Mouse (Mus musculus): ENCODE measurements at regions not wholly inside any gene's neighbourhood (a gene's known extent, or its start where the extent isn't known, plus 50 kb on each side); places are given as distances from the start of the nearest gene placed in this dataset.

DNA sequence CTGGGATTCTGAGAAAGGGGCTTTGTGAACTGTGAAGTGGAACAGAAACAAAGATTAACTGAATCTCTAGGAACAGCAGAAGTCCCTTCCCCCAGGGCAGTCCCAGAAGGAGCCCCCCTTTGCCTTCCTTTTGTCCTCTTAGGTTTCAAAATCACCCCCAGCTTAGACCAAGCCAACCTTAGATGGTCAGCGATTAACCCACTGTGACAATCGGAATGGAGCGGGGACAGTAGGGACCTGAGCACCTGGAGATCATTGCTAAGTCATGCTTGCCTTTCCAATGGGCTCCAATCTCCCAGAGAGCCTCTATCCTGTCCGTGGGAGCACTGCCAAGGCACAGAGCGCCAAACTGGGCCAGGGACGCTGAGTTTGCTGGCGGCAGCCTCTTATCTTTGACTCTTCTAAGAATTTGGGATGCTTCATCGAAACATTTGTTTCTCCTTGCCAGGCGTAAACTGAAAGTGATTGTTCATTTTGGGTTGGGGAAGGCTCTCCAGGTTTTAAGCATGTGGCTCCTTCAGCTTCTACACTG is 165.3 kb upstream of the Ankrd55 start:
- H3K9ac ChIP-seq = no peak overlapping the region
- no peak overlapping the region for H3K4me2 ChIP-seq (replicated peaks)
- ATAC-seq = no peak
- H3K9me3 ChIP-seq = no peaks in the 10 kb centered on the region
- H3K27me3 ChIP-seq (replicated peaks) = no peaks in the 10 kb centered on the region
- WGBS = 84% methylated on average over 9 of the region's 9 CpGs
- no peak overlapping the region for H3K27ac ChIP-seq
- H3K4me3 ChIP-seq (replicated peaks) = no peak overlapping the region
- peaks cover 6% of the 10 kb centered on the region; the same call in 1 of the 2 replicates for H3K4me1 ChIP-seq (replicated peaks)
- no peaks in the 10 kb centered on the region for H3K36me3 ChIP-seq

DNA sequence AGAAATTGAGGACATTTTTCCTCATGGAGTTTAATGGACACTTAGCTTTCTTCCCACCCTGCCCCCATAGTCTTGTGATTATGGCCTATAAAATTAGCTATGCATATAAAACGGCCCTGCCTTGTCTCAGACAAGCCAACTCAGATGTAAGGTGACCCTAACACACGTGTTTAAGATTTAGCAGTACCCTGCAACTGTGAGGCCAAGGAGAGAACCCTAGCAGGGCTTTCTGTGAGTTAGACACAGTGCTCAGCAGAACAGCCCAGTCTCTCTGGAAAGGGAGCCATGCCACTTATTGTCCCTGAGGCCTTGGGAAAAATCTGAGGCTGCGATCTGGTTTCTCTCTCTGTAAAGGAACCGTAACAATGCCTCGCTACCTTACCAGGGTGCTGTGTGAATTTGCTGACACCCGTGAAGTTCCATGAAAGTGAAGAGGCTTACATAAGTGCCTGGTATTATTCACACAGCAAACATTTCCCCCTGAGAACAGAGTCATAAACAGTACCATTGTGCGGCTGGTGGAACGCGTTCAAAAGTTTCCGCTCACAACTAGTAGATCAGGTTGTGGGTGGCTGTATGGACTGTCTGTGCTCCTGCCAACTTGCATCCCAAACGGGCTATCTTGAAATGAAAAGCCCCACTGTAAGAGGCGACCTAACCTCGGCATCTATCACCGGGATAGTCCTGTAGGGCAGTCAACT is 162.3 kb upstream of the Ankrd55 start:
- WGBS = 74% methylated on average over 14 of the region's 14 CpGs
- H3K27ac ChIP-seq = no peak overlapping the region
- H3K4me3 ChIP-seq (replicated peaks) = no peak overlapping the region
- H3K4me1 ChIP-seq (replicated peaks) = no peaks in the 10 kb centered on the region
- no peak overlapping the region for H3K9ac ChIP-seq
- no peak overlapping the region for H3K4me2 ChIP-seq (replicated peaks)
- no peaks in the 10 kb centered on the region for H3K27me3 ChIP-seq (replicated peaks)
- H3K9me3 ChIP-seq = no peaks in the 10 kb centered on the region
- no peak for ATAC-seq
- H3K36me3 ChIP-seq = no peaks in the 10 kb centered on the region

DNA sequence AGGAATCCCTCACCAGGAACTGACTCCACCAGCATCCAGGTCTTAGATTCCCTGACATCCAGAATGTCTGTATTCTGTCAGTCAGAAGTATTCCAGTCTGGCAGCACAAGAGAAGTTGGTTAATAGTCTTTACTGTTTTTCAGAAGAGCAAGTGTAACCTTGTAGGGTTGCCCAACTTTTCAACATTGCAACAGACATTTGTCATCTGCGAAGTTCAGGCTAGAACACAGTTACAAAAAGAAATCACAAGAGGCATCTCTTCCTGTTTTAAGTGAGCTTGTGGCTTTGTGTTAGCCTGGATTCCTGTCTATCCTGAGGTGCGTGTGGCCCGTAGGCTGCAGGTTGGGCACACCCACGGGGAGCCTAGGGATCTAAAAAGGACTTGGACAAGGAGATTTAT is 158.0 kb upstream of the Ankrd55 start:
- no peaks in the 10 kb centered on the region for H3K9me3 ChIP-seq
- no peak overlapping the region for H3K27ac ChIP-seq
- no peaks in the 10 kb centered on the region for H3K4me1 ChIP-seq (replicated peaks)
- H3K36me3 ChIP-seq = no peaks in the 10 kb centered on the region
- H3K4me2 ChIP-seq (replicated peaks) = no peak overlapping the region
- 65% methylated on average over 4 of the region's 4 CpGs for WGBS
- no peak overlapping the region for H3K9ac ChIP-seq
- no peaks in the 10 kb centered on the region for H3K27me3 ChIP-seq (replicated peaks)
- no peak overlapping the region for H3K4me3 ChIP-seq (replicated peaks)
- ATAC-seq = no peak

DNA sequence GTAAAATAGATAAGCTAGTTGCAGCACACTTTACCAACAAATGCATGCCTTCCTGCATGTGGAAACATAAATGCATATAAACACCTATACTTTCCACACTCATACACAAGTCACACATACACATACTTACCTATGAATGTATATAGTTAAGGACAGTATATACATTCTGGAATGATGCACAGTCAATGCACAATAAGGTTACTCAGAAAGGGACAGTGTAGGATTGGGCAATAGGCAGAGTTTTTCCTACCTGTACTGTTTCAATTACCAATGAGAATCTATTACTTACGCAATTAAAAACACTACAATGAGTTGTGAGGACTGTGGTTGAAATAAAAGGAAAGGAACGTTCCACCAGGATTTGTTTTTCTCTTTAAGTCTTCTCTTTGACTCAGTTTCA is 157.5 kb upstream of the Ankrd55 start:
- 80% methylated on average over 2 of the region's 2 CpGs for WGBS
- Histone ChIP-seq H3K9ac (no peak overlapping the region), H3K4me1 (replicated peaks) (no peaks in the 10 kb centered on the region), H3K36me3 (no peaks in the 10 kb centered on the region), H3K27me3 (replicated peaks) (no peaks in the 10 kb centered on the region), H3K9me3 (no peaks in the 10 kb centered on the region), H3K27ac (no peak overlapping the region), H3K4me3 (replicated peaks) (no peak overlapping the region), H3K4me2 (replicated peaks) (no peak overlapping the region)
- ATAC-seq = no peak

DNA sequence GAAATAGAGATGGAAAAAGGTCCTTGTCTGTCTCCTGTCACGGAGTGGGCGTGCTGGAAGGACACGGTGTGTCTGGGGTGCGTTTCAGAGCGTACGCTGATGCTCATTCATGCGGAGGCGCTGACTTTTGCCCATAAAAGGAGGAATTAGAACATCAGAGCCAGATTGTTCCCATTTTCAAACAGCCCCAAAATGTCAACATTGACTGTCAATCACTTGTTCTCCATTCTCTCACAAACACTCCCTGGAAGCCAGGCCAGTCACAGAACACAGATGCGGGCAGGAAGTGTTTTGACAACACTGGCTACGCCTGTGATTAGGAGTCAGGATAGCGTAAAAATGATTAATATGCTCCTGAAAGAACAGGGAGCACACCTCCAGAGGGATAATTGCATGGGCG is 157.1 kb upstream of the Ankrd55 start:
- no peak overlapping the region for H3K27ac ChIP-seq
- no peak for ATAC-seq
- H3K27me3 ChIP-seq (replicated peaks) = no peaks in the 10 kb centered on the region
- no peaks in the 10 kb centered on the region for H3K36me3 ChIP-seq
- no peaks in the 10 kb centered on the region for H3K9me3 ChIP-seq
- H3K4me1 ChIP-seq (replicated peaks) = no peaks in the 10 kb centered on the region
- no peak overlapping the region for H3K4me2 ChIP-seq (replicated peaks)
- H3K9ac ChIP-seq = no peak overlapping the region
- no peak overlapping the region for H3K4me3 ChIP-seq (replicated peaks)
- 57% methylated on average over 12 of the region's 12 CpGs for WGBS

DNA sequence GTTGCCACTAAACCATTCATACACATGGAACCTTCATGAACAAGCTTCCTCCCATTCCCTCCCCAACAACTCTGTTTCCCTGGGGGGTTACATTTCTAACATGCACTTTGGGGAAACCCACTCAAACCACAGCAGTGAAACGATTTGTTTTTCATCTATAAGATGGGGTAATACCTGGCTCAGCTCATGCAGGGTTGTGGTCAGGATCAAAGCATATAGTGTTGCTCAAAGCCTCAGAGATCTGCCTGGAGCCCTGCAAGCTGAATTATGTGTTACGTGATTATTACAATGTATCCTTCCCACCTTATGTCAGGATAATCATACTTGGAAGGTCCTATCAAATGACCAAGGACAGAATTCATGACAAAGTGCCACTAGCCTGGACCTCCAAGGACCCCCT is 154.5 kb upstream of the Ankrd55 start:
- WGBS = 75% methylated on average over 2 of the region's 2 CpGs

DNA sequence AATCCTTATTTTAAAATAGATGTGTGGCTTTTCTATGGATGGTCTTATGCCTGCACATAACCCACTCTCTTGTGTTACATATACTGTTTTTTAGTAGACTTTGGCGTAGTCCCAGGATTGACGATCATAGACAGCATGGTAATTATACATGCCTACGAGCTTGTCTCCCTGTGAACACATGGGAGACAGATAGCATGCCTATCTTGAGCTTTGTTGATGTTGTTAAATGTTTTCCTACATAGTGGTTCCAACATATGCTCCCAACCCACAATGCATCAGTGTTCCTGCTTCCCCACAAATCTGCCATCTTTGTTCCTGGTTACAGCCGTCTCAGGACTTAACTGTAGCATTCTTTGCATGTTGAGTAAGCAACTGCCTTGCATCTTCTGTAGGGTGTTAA is 153.6 kb upstream of the Ankrd55 start:
- ATAC-seq = no peak
- H3K9ac ChIP-seq = no peak overlapping the region
- no peak overlapping the region for H3K4me2 ChIP-seq (replicated peaks)
- 89% methylated on average over 4 of the region's 4 CpGs for WGBS
- H3K27ac ChIP-seq = no peak overlapping the region
- no peaks in the 10 kb centered on the region for H3K9me3 ChIP-seq
- no peaks in the 10 kb centered on the region for H3K27me3 ChIP-seq (replicated peaks)
- no peaks in the 10 kb centered on the region for H3K36me3 ChIP-seq
- H3K4me3 ChIP-seq (replicated peaks) = no peak overlapping the region
- no peaks in the 10 kb centered on the region for H3K4me1 ChIP-seq (replicated peaks)

More for the DNA sequence above, 154.5 kb upstream of the Ankrd55 start:
- Histone ChIP-seq H3K4me2 (replicated peaks) (no peak overlapping the region), H3K4me1 (replicated peaks) (no peaks in the 10 kb centered on the region), H3K4me3 (replicated peaks) (no peak overlapping the region), H3K36me3 (no peaks in the 10 kb centered on the region), H3K27ac (no peak overlapping the region), H3K9ac (no peak overlapping the region), H3K27me3 (replicated peaks) (no peaks in the 10 kb centered on the region), H3K9me3 (no peaks in the 10 kb centered on the region)
- no peak for ATAC-seq

DNA sequence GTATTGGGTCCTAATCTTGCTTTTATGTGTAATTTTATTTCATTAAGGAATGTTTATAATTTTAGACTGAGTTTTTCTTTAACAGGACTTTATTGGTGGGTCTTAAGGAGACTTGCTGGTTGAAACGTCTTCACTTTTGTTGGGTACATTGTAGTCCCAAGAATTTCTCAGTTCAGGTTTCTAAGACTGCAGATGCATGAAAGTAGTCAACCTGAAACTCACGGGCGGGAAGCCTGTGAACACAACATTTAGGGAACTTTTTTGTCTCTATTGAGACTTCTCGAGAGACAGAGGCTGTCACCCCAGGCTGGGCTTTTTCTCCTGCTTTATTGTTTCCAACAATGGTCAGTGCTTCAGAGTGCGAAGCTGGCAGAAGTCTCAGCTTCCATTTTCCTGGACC is 152.5 kb upstream of the Ankrd55 start:
- WGBS = 89% methylated on average over 5 of the region's 5 CpGs
- Histone ChIP-seq H3K36me3 (no peaks in the 10 kb centered on the region), H3K4me1 (replicated peaks) (no peaks in the 10 kb centered on the region), H3K4me3 (replicated peaks) (no peak overlapping the region), H3K4me2 (replicated peaks) (no peak overlapping the region), H3K27ac (no peak overlapping the region), H3K9me3 (no peaks in the 10 kb centered on the region), H3K9ac (no peak overlapping the region), H3K27me3 (replicated peaks) (no peaks in the 10 kb centered on the region)
- ATAC-seq = no peak

DNA sequence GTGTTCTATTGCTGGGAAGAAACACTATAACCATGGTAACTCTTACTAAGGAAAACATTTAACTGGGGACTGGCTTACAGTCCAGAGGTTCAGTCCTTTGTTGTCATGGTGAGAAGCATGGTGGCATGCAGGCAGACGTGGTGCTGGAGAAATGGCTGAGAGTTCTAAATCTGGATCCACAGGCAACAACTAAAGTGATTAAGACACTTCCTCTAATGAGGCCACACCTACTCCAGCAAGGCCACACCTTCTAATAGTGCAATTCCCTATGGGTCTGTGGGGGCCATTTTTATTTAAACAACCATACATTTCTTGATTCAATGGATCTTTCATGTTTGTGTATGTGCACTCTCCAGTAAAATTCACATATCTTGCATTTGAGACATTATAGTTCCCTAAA is 151.4 kb upstream of the Ankrd55 start:
- ATAC-seq = no peak
- Histone ChIP-seq H3K9me3 (no peaks in the 10 kb centered on the region), H3K4me3 (replicated peaks) (no peak overlapping the region), H3K27me3 (replicated peaks) (no peaks in the 10 kb centered on the region), H3K27ac (no peak overlapping the region), H3K36me3 (no peaks in the 10 kb centered on the region), H3K4me2 (replicated peaks) (no peak overlapping the region), H3K9ac (no peak overlapping the region), H3K4me1 (replicated peaks) (no peaks in the 10 kb centered on the region)
- WGBS = 55% methylated on average over 1 of the region's 1 CpGs

DNA sequence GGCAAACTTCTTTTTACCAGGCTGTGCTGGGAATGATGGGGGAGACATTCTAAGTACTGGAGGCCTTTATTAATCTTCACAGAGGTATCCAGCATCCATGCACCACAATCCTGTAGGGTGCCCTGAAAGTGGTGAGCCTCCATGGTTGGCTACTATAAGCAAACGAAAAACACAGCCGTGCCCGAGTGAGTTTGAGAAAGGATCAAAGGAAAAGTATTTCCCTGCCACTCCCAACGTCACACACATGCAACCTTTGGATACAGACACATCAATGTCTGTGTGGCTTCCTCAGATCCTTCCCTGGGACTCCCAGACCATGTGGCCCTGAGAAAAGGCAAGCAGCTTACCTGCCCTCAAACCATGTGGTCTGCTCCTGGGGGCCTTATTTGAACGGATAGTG is 147.4 kb upstream of the Ankrd55 start:
- H3K4me1 ChIP-seq (replicated peaks) = 0 out of 2 replicates have a peak, but pooled peaks cover 3% of the 10 kb centered on the region
- H3K27me3 ChIP-seq (replicated peaks) = no peaks in the 10 kb centered on the region
- H3K27ac ChIP-seq = no peak overlapping the region
- 45% methylated on average over 5 of the region's 5 CpGs for WGBS
- no peak overlapping the region for H3K4me3 ChIP-seq (replicated peaks)
- H3K36me3 ChIP-seq = no peaks in the 10 kb centered on the region
- H3K9ac ChIP-seq = no peak overlapping the region
- H3K4me2 ChIP-seq (replicated peaks) = no peak overlapping the region
- ATAC-seq = no peak
- H3K9me3 ChIP-seq = no peaks in the 10 kb centered on the region

DNA sequence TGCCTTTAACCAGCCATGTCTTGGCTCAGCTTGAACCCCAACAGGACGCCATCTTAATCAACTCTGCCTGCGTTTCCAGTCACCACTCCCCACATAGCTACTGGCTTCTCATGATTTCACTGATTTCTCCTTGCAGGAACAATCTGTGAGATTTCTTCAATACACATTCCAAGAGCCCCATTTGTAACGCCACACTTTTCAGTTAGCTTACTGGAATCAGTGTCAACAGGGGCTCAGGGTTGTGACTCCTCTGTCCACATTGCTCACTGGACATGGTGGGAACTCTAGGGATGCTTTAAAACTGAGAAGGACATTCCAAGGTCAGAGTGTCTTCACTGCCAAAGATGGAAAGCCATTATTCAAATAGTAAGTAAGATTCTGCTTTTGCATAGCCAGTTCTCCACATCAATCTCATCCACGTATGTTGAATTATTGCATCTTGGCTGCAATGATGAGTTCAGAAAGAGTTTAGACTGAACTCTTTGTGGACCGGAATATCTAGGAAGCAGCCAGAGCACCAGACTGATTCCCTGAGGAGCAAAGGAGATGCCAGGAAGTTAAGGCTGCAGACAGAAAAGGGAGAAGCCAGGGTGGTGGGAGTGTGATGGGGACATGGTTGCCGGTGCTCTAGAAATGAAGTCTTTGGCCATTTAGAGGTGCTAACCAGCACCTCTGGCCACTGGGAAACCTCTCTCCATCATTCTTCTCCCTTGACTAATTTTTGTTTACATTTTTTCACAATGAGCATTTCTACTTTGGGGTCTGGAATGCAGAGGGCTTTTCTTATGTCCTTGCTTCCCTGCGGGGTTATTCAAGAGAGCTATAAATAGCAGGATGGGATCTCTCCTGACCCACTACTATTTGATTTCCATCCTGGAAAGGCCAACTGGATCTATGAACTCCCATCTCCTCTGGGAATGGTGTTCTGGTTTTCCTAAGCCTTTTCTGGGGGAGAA is 143.6 kb upstream of the Ankrd55 start:
- Histone ChIP-seq H3K27ac (peak overlapping the region; percentile 52; the same call in 1 of the 2 replicates), H3K27me3 (replicated peaks) (no peaks in the 10 kb centered on the region), H3K36me3 (no peaks in the 10 kb centered on the region), H3K9me3 (no peaks in the 10 kb centered on the region), H3K9ac (no peak overlapping the region), H3K4me3 (replicated peaks) (no peak overlapping the region), H3K4me2 (replicated peaks) (no peak overlapping the region), H3K4me1 (replicated peaks) (0 out of 2 replicates have a peak, but pooled peaks cover 3% of the 10 kb centered on the region)
- no peak for ATAC-seq
- 60% methylated on average over 7 of the region's 7 CpGs for WGBS

DNA sequence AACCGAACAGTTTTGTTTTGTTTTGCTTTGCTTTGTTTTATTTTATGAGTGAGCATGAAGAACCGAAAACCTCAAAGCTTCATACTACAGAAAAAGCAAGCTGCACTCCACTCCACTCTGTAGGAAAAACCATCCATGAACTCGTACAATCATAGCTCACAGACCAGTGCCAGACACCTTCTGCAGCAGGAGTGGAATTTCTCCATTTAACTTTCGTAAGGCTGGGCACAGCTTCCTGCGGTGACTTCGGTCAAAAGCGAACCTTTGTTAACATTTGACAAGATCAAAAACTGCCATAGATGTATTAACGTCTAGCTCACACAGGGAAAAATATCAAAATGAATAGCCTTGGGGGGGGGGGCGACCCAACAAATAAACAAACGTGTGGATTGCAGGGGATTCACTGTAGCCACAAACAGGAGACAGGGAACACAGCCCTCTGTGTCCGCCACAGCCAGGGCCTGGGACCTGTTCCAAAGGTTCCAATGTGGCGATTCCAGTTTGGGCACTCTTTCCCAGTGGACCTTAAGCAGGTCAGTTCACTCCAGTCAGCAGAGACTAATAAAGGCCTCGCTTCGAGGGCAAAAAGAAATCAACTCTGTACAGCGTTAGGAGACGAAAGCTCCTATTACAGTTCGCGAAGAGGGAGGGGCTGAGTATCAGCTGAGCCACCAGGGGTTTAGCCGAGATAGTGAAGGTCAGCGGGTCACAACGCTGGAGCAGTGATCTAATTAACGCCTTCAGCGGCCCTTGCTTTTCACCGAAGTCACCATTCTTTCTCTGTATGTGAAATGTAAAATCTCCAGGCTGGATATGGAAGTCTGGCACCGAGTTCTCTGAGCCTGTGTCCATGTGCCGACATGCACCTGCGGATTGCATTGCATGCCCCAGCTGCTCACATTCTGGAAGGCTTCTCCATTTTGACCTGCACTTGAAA is 135.4 kb upstream of the Ankrd55 start:
- Histone ChIP-seq H3K4me1 (replicated peaks) (peaks cover 13% of the 10 kb centered on the region), H3K9me3 (no peaks in the 10 kb centered on the region), H3K9ac (no peak overlapping the region), H3K27me3 (replicated peaks) (no peaks in the 10 kb centered on the region), H3K4me2 (replicated peaks) (peak overlapping the region; percentile 51), H3K36me3 (no peaks in the 10 kb centered on the region), H3K27ac (peak overlapping the region; percentile 37; the same call in 1 of the 2 replicates), H3K4me3 (replicated peaks) (no peak overlapping the region)
- ATAC-seq = peak; percentile 85
- WGBS = 14% methylated on average over 27 of the region's 27 CpGs

All from intestine, embryonic 15.5 days (tissue).